Mouse (Mus musculus) small intestine, adult 2 months (tissue): Measurements from ENCODE around the gene Ptk6.

Experiments used
- CTCF ChIP-seq: fragments of 200-500 bp; IDR thresholded peaks from 2 replicates; pipeline ENCODE4 v1.5.1; 2012; ENCODE audit warnings: low read depth, mild to moderate bottlenecking, control low read depth, inconsistent platforms, low read length, moderate library complexity, mixed read lengths; ENCODE audit not compliant: insufficient replicate concordance, insufficient read length; ENCODE audit errors: extremely low read depth
- POLR2A ChIP-seq: fragments of 200-500 bp; IDR thresholded peaks from 2 replicates; pipeline ENCODE4 v1.6.1; 2012; ENCODE audit warnings: low read depth, mild to moderate bottlenecking, control low read depth, inconsistent platforms, low read length, moderate library complexity

DNA sequence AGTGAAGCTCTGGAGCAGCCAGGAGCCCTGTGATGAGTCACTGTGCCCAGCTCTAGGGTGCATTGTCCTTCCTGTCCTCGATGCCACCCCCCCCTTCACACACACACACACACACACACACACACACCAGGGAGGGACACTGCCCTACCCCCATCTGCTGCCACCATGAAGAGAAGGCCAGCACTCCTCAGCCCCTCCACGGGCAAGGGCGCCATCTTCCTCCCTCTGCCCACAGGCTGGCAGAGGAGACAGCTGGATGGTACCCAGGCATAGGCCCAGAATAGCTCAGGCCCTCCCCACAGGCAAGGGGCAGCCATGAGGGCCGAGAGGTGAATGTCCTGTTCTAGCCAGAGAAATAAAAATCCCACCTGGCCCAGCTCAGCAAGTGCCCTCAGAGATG is 46.8 kb downstream of the Ptk6 start:
- TF ChIP-seq CTCF (no peak), POLR2A (no peak)
